Mouse (Mus musculus): ENCODE measurements at regions not wholly inside any gene's neighbourhood (a gene's known extent, or its start where the extent isn't known, plus 50 kb on each side); places are given as distances from the start of the nearest gene placed in this dataset.

- H3K4me1 ChIP-seq, result peaks cover 5% of the 10 kb centered on the region
- no peaks in the 10 kb centered on the region for H3K27me3 ChIP-seq (replicated peaks)
- H3K36me3 ChIP-seq (replicated peaks), result no peaks in the 10 kb centered on the region
- peak overlapping the region; percentile 65 for H3K27ac ChIP-seq
- 0 out of 2 replicates have a peak overlapping the region, but pooled peaks have one; percentile 6 for H3K4me2 ChIP-seq
- H3K4me3 ChIP-seq, result no peak overlapping the region
- WGBS, result 52% methylated on average over 5 of the region's 5 CpGs
- no peak overlapping the region for H3K9ac ChIP-seq
- peak; percentile 66 for ATAC-seq (replicated peaks)
- no peaks in the 10 kb centered on the region for H3K9me3 ChIP-seq
These were observed 76.1 kb upstream of the Cachd1 start for GRCm38 (mm10) chr4:100700418-100700817.

DNA sequence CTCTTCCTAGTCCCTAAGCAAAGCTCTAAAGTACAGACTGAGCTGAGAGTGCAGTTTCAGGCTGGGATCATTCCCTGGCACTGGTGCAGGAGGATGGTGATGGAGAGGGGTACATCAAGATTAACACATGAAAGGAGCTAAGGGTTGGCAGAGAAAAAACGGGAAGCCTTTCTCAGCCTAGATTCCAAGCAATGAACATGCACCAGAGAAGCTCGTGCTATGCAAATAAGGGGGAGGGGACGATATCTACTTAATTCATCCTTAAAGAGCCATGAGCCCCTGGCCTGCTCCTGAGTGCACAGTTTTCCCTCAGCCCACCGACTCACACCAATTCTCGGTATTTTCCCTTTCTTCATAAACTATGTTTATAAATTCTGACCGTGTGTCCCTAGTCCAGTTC, 70.5 kb upstream of the Cachd1 start:
- no peaks in the 10 kb centered on the region for H3K9me3 ChIP-seq
- H3K36me3 ChIP-seq (replicated peaks), result no peaks in the 10 kb centered on the region
- no peak for ATAC-seq (replicated peaks)
- peaks cover 14% of the 10 kb centered on the region; the same call in 1 of the 2 replicates for H3K4me1 ChIP-seq
- no peak overlapping the region for H3K4me2 ChIP-seq
- no peak overlapping the region for H3K27ac ChIP-seq
- H3K27me3 ChIP-seq (replicated peaks), result no peaks in the 10 kb centered on the region
- 21% methylated on average over 6 of the region's 6 CpGs for WGBS
- no peak overlapping the region for H3K9ac ChIP-seq
- H3K4me3 ChIP-seq, result no peak overlapping the region

DNA sequence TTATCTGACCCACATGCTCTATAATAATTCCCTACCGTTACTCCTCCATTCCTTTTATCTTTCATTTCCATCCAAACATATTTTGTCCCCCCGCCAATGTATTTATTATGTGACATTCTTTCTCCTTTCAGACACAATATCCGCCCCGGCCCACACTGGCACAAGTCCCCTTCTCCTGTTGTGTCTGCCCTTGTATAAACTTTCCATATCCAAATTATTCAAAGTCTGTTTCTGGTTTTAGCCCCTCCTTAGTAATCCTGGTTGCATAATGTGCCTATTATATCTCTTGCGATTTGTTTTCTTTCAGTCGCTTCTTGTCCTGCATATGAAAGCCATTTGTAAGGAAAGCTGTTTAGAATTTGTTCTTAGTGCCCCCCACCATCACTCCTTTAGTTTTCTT, 69.3 kb upstream of the Cachd1 start:
- no peaks in the 10 kb centered on the region for H3K27me3 ChIP-seq (replicated peaks)
- H3K4me2 ChIP-seq, result no peak overlapping the region
- H3K4me1 ChIP-seq, result peaks cover 14% of the 10 kb centered on the region; the same call in 1 of the 2 replicates
- no peak overlapping the region for H3K9ac ChIP-seq
- WGBS, result 50% methylated on average over 6 of the region's 6 CpGs
- ATAC-seq (replicated peaks), result no peak
- H3K9me3 ChIP-seq, result no peaks in the 10 kb centered on the region
- H3K36me3 ChIP-seq (replicated peaks), result no peaks in the 10 kb centered on the region
- no peak overlapping the region for H3K4me3 ChIP-seq
- H3K27ac ChIP-seq, result no peak overlapping the region

DNA sequence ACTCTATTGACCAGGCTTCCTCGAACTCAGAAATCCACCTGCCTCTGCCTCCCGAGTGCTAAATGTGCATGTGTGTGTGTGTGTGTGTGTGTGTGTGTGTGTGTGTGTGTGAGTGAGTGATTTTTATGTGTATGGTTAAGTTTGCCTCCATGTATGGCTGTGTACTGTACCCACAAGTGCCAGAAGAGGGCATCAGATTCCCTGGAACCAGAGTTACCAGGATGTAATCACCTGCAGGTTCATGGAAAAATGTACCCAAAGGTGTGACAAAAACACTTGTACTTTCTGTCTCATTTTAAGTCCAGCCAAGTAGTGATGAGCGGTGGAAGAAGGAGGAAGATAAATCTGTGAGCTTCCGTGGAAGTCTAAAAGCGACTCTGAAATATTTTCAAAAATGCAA, 68.2 kb upstream of the Cachd1 start:
- peaks cover 14% of the 10 kb centered on the region; the same call in 1 of the 2 replicates for H3K4me1 ChIP-seq
- no peaks in the 10 kb centered on the region for H3K27me3 ChIP-seq (replicated peaks)
- no peak for ATAC-seq (replicated peaks)
- H3K4me2 ChIP-seq, result no peak overlapping the region
- H3K27ac ChIP-seq, result no peak overlapping the region
- H3K9me3 ChIP-seq, result no peaks in the 10 kb centered on the region
- no peak overlapping the region for H3K4me3 ChIP-seq
- H3K36me3 ChIP-seq (replicated peaks), result no peaks in the 10 kb centered on the region
- 93% methylated on average over 5 of the region's 5 CpGs for WGBS
- H3K9ac ChIP-seq, result no peak overlapping the region

GRCm38 (mm10) chr4:100714240-100714639, 62.2 kb upstream of the Cachd1 start:
- H3K9ac ChIP-seq, result no peak overlapping the region
- H3K27me3 ChIP-seq (replicated peaks), result no peaks in the 10 kb centered on the region
- H3K27ac ChIP-seq, result no peak overlapping the region
- no peak for ATAC-seq (replicated peaks)
- H3K36me3 ChIP-seq (replicated peaks), result no peaks in the 10 kb centered on the region
- no peaks in the 10 kb centered on the region for H3K9me3 ChIP-seq
- H3K4me3 ChIP-seq, result no peak overlapping the region
- no peaks in the 10 kb centered on the region for H3K4me1 ChIP-seq
- no peak overlapping the region for H3K4me2 ChIP-seq

DNA sequence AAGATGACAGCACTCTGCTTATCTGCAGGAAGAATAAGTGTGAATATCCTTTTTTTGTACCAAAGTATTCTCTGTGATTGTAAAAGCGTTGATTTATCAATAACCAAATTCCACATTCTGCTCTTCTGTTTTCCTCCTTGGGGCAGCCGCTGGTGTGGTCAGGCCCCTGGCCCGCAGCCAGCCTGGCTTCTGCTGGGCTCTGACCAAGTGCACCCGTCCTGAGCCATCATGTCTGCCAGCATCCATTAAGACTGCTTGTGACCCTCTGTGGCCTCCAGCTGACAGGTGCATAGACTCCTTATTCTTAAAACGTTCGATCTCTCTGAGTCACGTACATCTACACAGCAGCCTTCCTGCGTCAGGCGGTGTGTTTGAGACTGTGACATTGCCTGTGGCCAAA, 58.9 kb upstream of the Cachd1 start:
- H3K4me2 ChIP-seq, result no peak overlapping the region
- no peaks in the 10 kb centered on the region for H3K9me3 ChIP-seq
- H3K27me3 ChIP-seq (replicated peaks), result no peaks in the 10 kb centered on the region
- no peak for ATAC-seq (replicated peaks)
- H3K36me3 ChIP-seq (replicated peaks), result no peaks in the 10 kb centered on the region
- no peak overlapping the region for H3K4me3 ChIP-seq
- no peak overlapping the region for H3K27ac ChIP-seq
- 84% methylated on average over 9 of the region's 9 CpGs for WGBS
- no peaks in the 10 kb centered on the region for H3K4me1 ChIP-seq
- H3K9ac ChIP-seq, result no peak overlapping the region

- Histone ChIP-seq H3K4me1 (peaks cover 10% of the 10 kb centered on the region), H3K27ac (no peak overlapping the region), H3K36me3 (replicated peaks) (no peaks in the 10 kb centered on the region), H3K9me3 (no peaks in the 10 kb centered on the region), H3K27me3 (replicated peaks) (no peaks in the 10 kb centered on the region), H3K4me2 (no peak overlapping the region), H3K4me3 (no peak overlapping the region), H3K9ac (no peak overlapping the region)
- 0 out of 2 replicates have a peak, but pooled peaks have one; percentile 42 for ATAC-seq (replicated peaks)
- 32% methylated on average over 9 of the region's 9 CpGs for WGBS
These were observed 53.9 kb upstream of the Cachd1 start for GRCm38 (mm10) chr4:100722532-100722931.

GRCm38 (mm10) chr4:100723053-100723452, 53.4 kb upstream of the Cachd1 start:
- Histone ChIP-seq H3K4me2 (no peak overlapping the region), H3K4me3 (no peak overlapping the region), H3K36me3 (replicated peaks) (no peaks in the 10 kb centered on the region), H3K27ac (0 out of 2 replicates have a peak overlapping the region, but pooled peaks have one; percentile 11), H3K9me3 (no peaks in the 10 kb centered on the region), H3K9ac (no peak overlapping the region), H3K4me1 (peaks cover 10% of the 10 kb centered on the region), H3K27me3 (replicated peaks) (no peaks in the 10 kb centered on the region)
- WGBS, result 29% methylated on average over 5 of the region's 5 CpGs
- ATAC-seq (replicated peaks), result no peak

GRCm38 (mm10) chr4:100725811-100726210, 50.7 kb upstream of the Cachd1 start:
- Histone ChIP-seq H3K9ac (no peak overlapping the region), H3K9me3 (no peaks in the 10 kb centered on the region), H3K27ac (peak overlapping the region; percentile 53), H3K4me2 (no peak overlapping the region), H3K27me3 (replicated peaks) (no peaks in the 10 kb centered on the region), H3K4me1 (peaks cover 10% of the 10 kb centered on the region), H3K4me3 (no peak overlapping the region), H3K36me3 (replicated peaks) (no peaks in the 10 kb centered on the region)
- no peak for ATAC-seq (replicated peaks)
- WGBS, result 88% methylated on average over 7 of the region's 7 CpGs

DNA sequence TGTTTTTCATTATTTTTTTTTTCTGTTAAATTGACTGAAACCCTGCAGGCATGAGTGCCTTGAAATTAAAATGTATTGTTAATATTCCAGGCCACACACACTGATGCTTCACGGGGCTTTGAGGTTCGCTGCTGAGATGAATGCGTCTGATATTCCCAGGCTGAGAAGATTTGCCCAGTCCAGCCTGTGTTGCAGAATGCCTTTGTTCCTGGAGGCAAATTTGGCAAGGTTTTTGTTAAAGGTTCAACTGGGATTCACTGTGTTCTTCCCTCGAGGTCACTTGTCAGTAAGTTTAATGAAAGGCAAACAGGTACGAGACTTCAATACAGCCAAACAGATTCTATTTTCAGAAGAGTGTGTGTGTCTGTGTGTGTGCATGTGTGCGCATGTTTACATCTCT, 50.0 kb upstream of the Cachd1 start:
- H3K27ac ChIP-seq, result peak overlapping the region; percentile 46; the same call in 1 of the 2 replicates
- H3K27me3 ChIP-seq (replicated peaks), result no peaks in the 10 kb centered on the region
- peak; percentile 71; the same call in 1 of the 2 replicates for ATAC-seq (replicated peaks)
- WGBS, result 18% methylated on average over 6 of the region's 6 CpGs
- no peaks in the 10 kb centered on the region for H3K9me3 ChIP-seq
- peaks cover 10% of the 10 kb centered on the region for H3K4me1 ChIP-seq
- no peaks in the 10 kb centered on the region for H3K36me3 ChIP-seq (replicated peaks)
- H3K9ac ChIP-seq, result no peak overlapping the region
- H3K4me3 ChIP-seq, result no peak overlapping the region
- no peak overlapping the region for H3K4me2 ChIP-seq

Data from midbrain, embryonic 15.5 days (tissue).